Mouse (Mus musculus) neutrophil, adult 59 days (primary cell): ENCODE measurements around the gene Bola1. TPM values are rescaled to one million over a fixed set of nuclear protein-coding genes. Genes with fewer than 3 reads are reported as not detected.

Experiments used
- total RNA-seq, 2 experiments: library from RNA; stranded (reverse); gene quantifications; 1 replicate in 1 of 2; 2 replicates in 1 of 2; pipeline ENCODE4 v1.2.4; 2023

Gene Bola1
- 1 to 10 TPM; 5.7 to 5.8 TPM for total RNA-seq

GRCm38 (mm10) chr3:96219661-96220130 lies at the start of gene Bola1, which contains the start of gene Hist2h2ab:
TSS of gene Bola1 (minus strand) at chr3:96219709.
TSS of gene Hist2h2ab (plus strand) at chr3:96219865.

DNA sequence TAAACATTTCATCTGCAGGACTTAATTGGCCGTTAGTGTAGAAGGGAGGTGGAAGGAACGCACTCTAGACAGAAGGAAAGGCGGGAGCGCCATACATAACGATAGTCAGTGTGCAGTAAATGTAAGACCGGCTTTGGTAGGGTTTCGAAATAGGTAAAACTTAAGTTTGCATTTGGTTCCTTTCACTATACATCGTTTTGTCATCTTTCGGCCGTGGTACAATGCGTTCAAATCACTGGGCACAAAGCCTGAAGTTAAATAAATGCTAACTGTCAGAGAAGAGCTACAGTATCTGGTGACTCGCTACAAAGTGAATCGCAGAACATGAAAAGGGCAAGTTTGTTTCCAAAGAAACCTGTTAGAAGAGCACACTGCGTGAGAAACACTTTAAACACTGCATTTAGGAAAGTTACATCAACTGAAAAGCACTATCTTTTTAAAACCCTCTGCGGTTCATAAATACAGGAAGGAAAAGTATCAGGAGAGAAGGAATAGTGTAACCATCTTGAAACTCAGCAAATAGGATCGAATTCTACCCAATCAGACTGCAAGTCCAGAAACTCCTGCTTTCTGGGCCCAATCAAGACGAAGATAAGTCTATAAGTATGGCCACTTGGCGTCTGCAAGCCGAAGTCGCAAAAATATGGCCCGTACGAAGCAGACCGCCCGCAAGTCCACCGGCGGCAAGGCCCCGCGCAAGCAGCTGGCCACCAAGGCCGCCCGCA lies 48.7 kb upstream of the Bola1 start, which contains the start of gene Hist2h3b:
Gene Hist2h3b (plus strand): TSS at position 604 of the 725 bp plus-strand sequence.

GRCm38 (mm10) chr3:96262979-96263550 lies 43.6 kb upstream of the Bola1 start, which contains the start of gene Hist2h4:
TSS of gene Hist2h4 (minus strand) at chr3:96263311.

DNA sequence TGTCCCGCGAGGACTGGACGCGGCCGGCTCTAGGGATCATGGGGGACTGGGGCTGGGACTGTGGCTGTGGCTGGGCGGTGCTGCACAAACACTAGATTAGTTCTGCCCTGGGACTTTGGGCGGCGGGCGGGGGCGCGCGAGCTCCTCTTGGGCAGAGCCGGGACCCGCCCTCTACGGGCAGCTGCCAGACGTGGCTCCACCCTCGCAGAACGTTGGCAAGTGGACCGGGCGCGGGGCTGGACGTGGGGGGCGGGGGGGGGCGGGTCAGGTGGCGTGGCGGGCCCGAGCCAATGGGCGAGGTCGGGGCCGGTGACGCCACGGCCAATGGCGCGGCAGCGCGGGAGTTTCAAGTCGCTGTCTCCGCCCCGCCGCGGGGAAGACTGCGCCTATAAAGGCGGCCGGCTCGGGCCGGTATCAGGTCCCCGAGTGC lies 26.9 kb upstream of the Bola1 start, which contains the start of gene Hist2h3c1:
Gene Hist2h3c1 (plus strand): TSS at position 259 of the 430 bp plus-strand sequence.

DNA sequence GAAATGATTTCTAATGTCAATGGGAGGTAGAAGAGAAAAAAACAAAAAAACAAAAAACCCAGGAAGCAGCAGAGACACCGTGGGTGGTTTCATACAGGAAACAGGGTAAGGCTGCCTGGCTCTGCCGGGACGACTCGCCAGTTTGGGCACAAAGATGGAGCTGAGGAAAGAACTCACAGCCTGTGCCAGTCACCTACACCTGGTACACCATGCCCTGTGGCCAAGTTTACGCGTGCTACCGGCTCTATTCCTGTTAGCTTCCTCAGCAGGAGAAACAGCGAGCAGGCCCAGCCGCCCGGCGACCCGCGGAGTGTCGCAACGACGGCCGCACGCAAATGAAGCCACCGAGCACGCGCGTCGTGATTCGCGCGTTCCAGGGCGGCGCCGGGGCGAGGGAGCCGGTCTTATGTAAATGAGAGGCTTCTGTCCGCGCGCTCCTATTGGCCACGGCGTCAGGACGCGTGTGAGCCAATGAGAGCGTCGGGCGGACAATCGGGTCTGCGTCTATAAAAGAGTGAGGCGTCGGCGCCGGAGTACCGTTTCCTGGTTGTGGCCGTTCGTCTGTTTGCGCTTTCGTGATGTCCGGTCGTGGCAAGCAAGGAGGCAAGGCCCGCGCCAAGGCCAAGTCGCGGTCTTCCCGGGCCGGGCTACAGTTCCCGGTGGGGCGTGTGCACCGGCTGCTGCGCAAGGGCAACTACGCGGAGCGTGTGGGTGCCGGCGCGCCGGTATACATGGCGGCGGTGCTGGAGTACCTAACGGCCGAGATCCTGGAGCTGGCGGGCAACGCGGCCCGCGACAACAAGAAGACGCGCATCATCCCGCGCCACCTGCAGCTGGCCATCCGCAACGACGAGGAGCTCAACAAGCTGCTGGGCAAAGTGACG lies 25.7 kb upstream of the Bola1 start, which contains the start of gene Hist2h2aa1:
Gene Hist2h2aa1 (plus strand): TSS at position 495 of the 884 bp plus-strand sequence.

GRCm38 (mm10) chr3:96239949-96240798 lies 20.7 kb upstream of the Bola1 start, which contains the start of gene Hist2h2aa2:
TSS of gene Hist2h2aa2 (minus strand) at chr3:96240276.

GRCm38 (mm10) chr3:96238954-96239793 lies 19.7 kb upstream of the Bola1 start, which contains the start of gene Hist2h3c2:
TSS of gene Hist2h3c2 (minus strand) at chr3:96239127.

DNA sequence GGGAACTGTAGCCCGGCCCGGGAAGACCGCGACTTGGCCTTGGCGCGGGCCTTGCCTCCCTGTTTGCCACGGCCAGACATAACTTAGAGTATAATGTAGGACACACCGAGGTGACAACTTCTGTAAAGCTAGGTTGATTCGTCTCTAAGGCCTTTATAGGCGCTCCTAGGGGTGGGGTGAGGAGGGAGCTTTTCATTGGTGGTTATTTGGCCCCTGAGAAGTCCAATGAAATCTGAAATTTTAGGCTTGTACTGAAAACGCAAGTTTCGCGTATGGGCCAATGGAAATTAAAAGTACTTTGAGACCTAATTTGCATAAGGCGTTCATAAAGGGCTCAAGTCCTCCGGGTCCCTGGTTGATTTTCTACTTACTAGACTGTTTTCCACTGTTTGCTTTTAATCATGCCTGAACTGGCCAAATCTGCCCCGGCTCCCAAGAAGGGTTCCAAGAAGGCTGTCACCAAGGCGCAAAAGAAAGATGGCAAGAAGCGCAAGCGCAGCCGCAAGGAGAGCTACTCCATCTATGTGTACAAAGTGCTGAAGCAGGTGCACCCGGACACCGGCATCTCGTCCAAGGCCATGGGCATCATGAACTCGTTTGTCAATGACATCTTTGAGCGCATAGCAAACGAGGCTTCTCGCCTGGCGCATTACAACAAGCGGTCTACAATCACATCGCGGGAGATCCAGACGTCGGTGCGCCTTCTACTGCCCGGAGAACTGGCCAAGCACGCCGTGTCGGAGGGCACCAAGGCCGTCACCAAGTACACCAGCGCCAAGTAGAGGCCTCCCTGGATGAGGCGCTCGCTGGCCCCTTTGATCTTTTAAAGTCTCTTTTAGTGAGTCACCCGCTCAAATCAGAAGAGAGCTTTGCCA lies 1.5 kb upstream of the Bola1 start, which contains the start of the genes Hist2h2ac and Hist2h2be:
Gene Hist2h2ac (minus strand): TSS at position 116 of the 875 bp plus-strand sequence.
Gene Hist2h2be (plus strand): TSS at position 355 of the 875 bp plus-strand sequence.

GRCm38 (mm10) chr3:96180727-96181477 lies 38.6 kb downstream of the Bola1 start, which contains the start of gene Sv2a:
TSS of gene Sv2a (plus strand) at chr3:96181151.

DNA sequence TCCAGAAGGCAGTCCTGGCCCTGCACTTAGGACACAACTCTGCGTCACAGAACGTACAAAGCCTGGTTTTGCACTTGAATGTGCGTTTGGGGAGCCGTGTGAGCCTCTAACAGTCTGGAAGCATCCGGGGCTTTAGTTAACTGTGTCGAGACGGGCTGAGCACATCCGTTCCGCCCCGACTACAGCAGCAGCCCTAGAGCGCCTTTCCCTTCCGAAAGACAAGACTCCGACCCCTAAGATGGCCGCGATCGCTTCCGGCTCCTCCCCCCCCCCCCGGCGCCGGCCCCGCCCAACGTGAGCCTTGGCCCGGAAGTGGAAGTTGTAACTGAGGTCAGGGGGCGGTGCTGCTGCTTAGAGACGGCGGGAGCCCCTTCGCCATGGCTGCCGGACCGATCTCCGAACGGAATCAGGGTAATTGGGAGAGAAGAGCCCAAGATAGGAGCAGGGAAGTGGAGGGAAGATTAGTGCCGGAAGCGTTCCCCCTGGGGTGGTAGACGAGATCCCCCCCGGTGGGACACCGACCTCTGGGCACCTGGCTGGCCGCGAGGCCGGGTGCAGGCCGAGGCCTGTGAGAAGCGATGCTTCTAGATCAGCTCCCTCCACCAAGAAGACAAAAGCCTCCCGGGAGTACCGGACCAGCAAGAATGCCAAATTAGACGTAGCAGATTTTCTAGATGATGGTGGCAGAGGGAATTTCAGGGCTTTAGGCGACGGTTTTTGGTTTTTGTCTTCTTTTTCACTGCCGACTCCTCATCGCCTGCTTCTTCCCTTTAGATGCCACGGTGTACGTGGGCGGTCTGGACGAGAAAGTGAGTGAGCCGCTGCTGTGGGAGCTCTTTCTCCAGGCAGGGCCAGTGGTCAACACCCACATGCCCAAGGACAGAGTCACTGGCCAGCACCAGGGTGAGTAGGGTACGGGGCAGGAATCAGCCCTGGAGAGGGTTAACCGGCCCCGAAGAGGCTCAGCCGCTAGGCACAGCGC lies 47.0 kb downstream of the Bola1 start, which contains the start of gene Sf3b4:
Gene Sf3b4 (plus strand): TSS at position 136 of the 982 bp plus-strand sequence.

DNA sequence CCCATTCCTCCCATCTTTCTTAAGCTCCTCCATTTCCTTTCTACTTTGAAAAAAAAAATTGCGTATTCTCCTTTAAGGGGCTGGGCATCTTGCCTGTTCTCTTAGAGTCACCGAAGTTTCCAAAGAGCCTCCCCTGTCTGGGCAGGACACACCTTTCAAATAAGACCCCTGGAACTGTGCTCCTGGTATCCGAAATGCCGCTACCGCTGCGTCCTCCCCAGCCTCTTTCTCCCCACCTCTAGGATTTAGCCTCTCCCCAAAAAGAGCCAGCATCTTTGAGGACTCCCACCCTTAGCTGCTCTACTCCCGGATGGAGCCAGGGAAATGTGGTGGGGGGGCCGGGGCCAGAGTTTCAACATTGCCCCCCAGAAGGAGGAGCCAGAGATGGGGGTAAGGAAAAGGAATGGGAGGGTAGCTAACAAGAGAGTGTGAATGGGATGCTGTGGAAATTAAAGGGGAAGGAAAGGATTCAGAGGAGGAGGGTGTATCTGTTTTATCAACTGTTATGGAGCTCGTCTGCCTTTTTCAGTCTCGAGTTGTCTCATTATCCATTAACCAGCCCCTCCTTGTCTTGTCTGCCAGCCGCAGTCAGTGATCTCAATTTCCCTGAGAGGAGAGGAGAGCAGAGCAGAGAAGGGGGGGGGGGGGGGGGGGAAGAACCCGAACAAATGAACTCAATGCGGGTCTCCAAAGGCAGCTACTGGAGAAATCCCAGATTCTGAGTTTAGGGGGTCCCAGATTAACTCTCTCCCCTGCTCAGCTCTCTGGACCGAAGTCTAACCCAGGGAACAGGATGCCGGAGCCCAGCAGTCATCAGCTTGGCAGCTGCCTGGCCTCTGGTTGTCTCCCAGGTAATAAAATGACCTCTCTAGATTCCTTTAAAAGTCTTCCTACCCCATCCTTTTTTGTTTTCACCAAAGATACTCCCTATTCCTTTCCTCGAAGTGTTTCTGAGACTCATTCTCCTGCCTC lies 57.4 kb downstream of the Bola1 start, which contains the start of gene Mtmr11:
Gene Mtmr11 (plus strand): TSS at position 136 of the 972 bp plus-strand sequence.

